Mouse (Mus musculus) kidney, postnatal 36 days (tissue): Measurements from ENCODE around the gene Bhlha9.
A peak's percentile ranks its signal among the peaks of the same experiment; 100 is the strongest.
"Not testable (repeated sequence)": the region's sequence is repeated elsewhere in the genome, so short reads cannot be mapped to it uniquely, and the experiment has no call there.

Source experiments
- DNase-seq, 2 experiments: peaks; one replicate each; pipeline ENCODE4 v3.0.0; 2021 to 2022; ENCODE audit warnings: mixed read lengths in 2 of 2

Bhlha9 gene

DNA sequence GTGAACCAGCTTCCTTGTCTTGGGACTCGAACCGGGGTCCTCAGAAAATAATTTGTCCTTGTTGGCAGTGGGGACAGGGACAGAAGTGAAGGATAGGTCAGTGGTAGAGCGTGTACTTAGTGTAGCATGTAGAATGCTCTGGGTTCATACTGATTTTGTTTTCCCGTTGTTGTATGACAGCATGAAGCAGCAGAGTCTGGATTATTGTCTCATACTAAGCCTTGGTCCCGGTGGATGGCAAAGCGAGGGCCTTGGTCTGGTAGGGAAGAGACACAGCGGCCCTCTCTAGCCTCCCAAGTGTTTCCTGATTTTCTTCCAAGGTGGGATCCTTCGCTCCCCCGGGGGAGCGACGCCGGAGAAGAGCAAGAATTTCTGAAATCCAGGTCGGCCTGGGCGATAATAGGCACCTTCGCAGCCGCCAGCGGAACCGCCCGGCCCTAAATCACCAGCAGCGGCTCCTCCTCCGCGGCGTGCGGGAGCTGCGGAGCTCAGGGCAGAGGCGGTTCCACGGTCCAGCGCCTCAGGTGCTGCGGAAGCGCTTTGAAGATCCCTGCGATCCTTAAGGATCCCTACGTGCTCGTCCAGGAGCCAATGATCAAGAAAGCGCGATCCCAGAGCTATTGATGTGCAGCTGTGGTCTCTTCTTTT, 6.1 kb upstream of the Bhlha9 start:
- peak; percentile 14 to 52 for DNase-seq

GRCm38 (mm10) chr11:76667807-76668206, 4.5 kb upstream of the Bhlha9 start:
- DNase-seq, result no peak

GRCm38 (mm10) chr11:76672561-76673384, 503 bp downstream of the Bhlha9 start:
- no peak for DNase-seq

GRCm38 (mm10) chr11:76674199-76674598, 1.9 kb downstream of the Bhlha9 start:
- no peak for DNase-seq

DNA sequence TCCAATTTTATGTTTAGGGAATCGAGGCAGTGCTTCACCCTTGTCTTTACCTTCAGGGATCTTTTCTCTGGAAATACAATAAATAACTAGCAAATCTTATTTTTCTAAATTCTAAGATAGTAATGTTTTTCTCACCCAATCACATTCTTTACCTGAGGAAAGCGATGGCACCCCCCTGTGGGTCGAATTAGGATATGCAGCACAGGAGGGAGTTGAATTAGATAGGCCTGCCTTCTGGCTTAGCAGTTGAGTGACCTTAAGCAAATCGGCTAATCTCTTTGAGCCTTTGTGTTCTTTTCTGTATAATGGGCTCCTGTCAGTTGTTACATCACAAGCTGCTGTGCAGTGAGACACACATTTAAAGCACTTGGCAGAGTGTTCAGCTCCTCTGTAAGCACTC, 2.4 kb downstream of the Bhlha9 start:
- DNase-seq, result peak in 1 of 2 experiments; percentile 27

GRCm38 (mm10) chr11:76679508-76679907, 7.2 kb downstream of the Bhlha9 start, which contains the start of gene Trarg1:
Gene Trarg1, plus strand, starts transcription at chr11:76679808.
- DNase-seq, result not testable (repeated sequence)

GRCm38 (mm10) chr11:76685604-76686003, 13.3 kb downstream of the Bhlha9 start:
- no peak for DNase-seq

DNA sequence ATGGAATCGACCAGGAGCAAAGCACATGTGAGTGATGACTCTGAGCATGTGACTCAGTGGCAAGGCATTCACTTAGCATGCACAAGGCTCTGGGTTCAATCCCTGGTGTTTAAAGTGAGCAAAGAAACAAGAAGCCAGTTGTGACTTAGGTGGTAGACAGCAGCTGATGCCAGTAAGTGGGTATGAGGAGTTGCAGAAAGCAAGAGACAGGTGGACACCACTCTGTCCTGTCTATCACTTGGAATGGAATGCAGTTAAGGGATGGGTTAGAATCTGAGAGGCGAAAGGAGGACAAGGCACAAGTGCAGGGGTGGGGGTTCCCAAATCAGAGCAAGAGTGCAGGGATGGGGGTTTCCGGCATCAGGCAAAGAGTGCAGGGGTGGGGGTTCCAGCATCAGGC, 19.8 kb downstream of the Bhlha9 start:
- no peak for DNase-seq

DNA sequence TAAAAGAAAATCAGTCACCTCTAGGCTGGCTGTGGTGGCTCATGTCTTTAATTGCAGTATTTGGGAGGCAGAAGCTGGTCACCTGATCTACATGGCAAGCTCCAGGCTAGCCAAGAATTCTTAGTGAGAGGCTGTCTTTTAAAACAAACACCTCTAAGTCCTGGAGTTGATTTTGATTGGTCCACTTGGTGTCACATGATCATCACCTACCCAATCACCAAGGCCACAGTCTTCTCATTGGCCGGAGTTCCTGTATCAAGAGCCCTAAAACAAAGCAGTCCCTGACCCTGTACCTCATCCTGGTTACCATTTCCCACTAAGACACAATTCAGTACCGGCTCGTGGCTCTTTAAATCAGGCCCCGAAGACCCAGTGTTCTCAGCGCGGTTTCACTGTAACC, 23.5 kb downstream of the Bhlha9 start:
- no peak for DNase-seq

DNA sequence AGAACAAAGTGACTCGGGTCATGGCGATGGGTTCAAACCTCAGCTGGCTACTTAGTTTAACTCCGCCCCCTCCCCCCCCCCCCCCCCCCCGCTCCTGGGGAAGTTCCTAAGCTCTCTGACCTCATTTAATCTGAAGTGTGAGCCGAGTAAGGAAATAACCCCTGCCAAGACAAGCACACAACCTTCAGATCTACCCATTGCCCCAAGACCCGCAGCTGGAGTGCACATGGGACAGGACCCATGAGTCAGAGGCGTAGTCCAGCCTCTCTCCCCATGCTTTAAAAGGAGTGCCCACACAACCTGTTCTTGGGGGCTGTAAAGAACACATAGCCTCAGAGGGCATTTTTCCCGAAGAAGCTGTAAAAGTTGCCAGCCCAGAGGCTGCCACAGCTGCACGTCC, 27.4 kb downstream of the Bhlha9 start:
- DNase-seq, result no peak

DNA sequence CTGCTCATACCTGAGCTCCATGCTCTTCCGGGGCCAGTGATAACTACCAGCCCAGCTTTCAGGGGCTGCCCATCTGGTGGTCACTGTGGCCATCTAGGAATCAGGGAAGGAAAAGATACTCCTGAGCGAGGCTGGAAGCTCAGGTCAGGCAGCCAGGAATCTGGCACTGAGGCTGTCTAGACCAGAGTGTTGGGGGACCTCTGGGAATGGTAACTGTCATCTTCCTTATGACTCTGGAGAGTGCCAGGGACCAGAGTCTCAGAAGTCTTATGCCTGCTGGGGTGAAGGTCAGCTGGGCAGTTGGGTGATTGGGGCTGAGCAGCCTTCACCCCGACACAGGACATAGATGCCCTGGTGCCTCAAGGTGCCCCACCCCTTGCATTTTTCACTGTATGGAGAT, 35.4 kb downstream of the Bhlha9 start:
- no peak for DNase-seq

- DNase-seq, result no peak
Measured at GRCm38 (mm10) chr11:76708066-76708465, 35.8 kb downstream of the Bhlha9 start.

DNA sequence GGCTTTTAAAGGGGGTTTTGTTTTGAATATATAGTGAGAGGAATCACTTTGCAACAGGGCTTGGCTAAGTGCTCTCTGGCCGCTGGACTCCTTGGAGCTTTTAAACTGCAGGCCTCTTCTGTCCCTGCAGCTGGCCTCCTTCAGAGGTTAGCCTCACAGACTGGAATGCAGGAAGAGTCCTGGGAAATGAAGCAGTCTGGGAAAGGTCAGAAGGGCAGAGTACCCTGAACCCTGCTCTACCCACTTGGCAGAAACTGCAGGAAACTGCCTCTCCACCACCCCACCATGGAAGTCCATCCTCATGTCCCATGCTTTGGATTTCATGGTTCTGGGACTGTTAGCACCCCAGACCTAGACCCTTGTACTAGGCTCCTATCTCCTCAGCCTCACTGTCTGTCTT, 36.6 kb downstream of the Bhlha9 start:
- DNase-seq, result peak; percentile 55 to 58

DNA sequence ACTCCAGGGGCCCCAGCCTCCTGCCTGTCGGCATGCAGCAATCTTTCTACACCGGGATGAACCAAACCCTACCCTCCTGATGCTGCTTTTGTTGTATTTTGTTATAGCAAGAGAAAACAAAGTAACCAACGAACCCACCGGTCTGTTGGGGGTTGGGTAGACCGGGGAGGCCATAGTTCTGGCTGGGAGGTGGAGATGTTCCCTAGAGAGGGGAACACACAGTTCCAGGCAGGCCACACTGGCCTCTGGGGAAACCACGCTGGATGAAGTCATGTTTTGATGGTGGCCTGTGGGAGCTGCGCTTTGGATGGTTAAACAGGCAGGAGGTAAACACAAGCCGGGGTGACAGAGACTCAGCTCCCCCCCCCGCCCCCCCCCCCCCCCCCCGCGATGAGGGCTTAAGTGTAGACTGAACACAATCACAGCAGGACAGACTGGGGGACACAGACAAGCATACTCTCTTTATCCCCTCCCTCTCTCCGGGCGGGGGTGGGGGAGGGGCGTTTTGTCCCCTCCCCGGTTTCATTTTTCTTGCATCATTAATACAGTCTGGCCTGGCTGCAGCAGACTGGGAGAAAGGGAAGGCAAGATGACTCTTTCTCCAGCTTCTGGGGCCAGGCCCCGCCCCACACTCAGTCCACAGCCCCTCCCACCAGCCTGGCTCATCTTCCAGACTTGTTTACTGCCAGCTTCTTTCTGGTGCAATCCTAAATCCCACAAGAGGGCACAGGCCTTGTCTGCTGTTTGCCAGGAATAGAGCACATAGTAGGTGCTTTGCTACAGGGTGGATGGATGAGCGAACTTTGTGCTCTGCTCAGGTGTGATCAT, 37.6 kb downstream of the Bhlha9 start:
- peak; percentile 38 to 39 for DNase-seq

DNA sequence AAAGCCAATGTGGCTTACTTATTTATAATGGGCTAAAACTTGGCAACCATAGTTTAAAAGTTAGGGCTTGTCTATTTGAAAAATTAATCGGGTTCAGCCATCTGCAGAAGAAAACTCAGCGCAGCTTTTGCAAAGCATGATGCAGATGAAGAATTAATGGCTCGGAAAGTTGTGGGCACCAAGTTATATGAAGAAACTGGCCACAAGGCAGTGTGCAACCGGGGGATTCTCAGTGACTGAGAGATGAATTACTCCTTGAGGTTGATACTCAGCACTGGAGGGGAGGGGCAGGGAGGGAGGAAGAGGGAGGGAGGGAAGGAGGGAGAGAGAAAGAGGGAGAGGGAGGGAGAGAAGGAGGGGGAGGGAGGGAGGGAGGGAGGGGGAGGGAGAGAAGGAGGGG, 44.7 kb downstream of the Bhlha9 start:
- DNase-seq, result no peak
